Mouse (Mus musculus): ENCODE data around the gene Snx1. TPM values are rescaled to one million over a fixed set of nuclear protein-coding genes. Genes with fewer than 3 reads are reported as not detected.

Gene Snx1
- polyA plus RNA-seq, 1 experiment from 2014 or later, result 144 TPM

Other genes with a start within 250 kb of the Snx1 start
- 152 and 176 TPM in 2 replicates for gene Pclaf, start 236.3 kb downstream of the Snx1 start, polyA plus RNA-seq (2015; fragmentation: Nextera tagmentation; extraction: Ambion mirVana)
- gene Trip4, start 217.8 kb downstream of the Snx1 start, polyA plus RNA-seq (2015; fragmentation: Nextera tagmentation; extraction: Ambion mirVana), result 23.8 and 24.5 TPM in 2 replicates
- 11.9 and 12.1 TPM in 2 replicates for gene Csnk1g1, start 217.7 kb downstream of the Snx1 start, polyA plus RNA-seq (2015; fragmentation: Nextera tagmentation; extraction: Ambion mirVana)
- gene Ppib, start 66.4 kb downstream of the Snx1 start, polyA plus RNA-seq (2015; fragmentation: Nextera tagmentation; extraction: Ambion mirVana), result 638 and 715 TPM in 2 replicates
- 1.1 and 1.4 TPM in 2 replicates for gene Snx22, start 56.9 kb downstream of the Snx1 start, polyA plus RNA-seq (2015; fragmentation: Nextera tagmentation; extraction: Ambion mirVana)
- 215 and 218 TPM in 2 replicates for gene Ciao2a, start within 50 bp of the Snx1 start, polyA plus RNA-seq (2015; fragmentation: Nextera tagmentation; extraction: Ambion mirVana)
- 6.0 and 7.2 TPM in 2 replicates for gene Dapk2, start 31.6 kb upstream of the Snx1 start, polyA plus RNA-seq (2015; fragmentation: Nextera tagmentation; extraction: Ambion mirVana)
- gene Herc1, start 223.9 kb upstream of the Snx1 start, polyA plus RNA-seq (2015; fragmentation: Nextera tagmentation; extraction: Ambion mirVana), result 16.6 and 18.0 TPM in 2 replicates

Measured in intestine, embryonic 15.5 days (tissue).